Mouse (Mus musculus): ENCODE results near the gene Fn1.

DNA sequence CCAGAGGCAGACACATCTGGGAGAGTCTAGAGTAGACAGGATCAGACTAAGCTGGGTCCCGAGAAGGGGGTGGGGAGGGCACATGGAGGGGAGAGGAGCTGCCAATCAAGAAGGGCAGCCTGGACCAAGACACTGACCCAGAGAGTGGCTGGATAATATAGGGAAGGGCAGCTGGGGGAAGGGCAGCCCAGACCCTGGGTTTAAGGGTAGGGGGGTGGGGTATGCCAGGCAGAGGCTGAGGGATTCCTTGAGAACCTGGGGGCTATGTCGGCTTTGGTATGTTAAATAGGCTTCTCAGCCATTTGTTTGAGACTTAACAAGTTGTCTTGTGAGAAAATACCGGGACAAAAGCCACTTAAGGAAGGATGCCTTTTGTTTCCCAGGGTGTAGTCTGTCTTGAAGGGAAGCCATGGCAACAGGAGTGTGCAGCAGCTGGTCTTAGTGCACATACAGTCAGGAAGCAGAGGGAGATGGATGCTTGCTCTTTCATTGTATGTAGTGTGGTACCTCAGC lies 20.5 kb upstream of the Fn1 start:
- no peak for TF ChIP-seq CTCF (IDR thresholded peaks at IDR 0.05; ENCODE audit: low read depth, low read length)
- TF ChIP-seq POLR2A (IDR thresholded peaks at IDR 0.05; ENCODE audit: insufficient read depth, low read length): no peak
